Mouse (Mus musculus): ENCODE measurements around the gene Barx2. TPM values are rescaled to one million over a fixed set of nuclear protein-coding genes. Genes with fewer than 3 reads are reported as not detected.

Barx2 gene
- 0.69 and 0.71 TPM in 2 replicates for polyA plus RNA-seq (2015; fragmentation: Nextera tagmentation; extraction: Ambion mirVana)

DNA sequence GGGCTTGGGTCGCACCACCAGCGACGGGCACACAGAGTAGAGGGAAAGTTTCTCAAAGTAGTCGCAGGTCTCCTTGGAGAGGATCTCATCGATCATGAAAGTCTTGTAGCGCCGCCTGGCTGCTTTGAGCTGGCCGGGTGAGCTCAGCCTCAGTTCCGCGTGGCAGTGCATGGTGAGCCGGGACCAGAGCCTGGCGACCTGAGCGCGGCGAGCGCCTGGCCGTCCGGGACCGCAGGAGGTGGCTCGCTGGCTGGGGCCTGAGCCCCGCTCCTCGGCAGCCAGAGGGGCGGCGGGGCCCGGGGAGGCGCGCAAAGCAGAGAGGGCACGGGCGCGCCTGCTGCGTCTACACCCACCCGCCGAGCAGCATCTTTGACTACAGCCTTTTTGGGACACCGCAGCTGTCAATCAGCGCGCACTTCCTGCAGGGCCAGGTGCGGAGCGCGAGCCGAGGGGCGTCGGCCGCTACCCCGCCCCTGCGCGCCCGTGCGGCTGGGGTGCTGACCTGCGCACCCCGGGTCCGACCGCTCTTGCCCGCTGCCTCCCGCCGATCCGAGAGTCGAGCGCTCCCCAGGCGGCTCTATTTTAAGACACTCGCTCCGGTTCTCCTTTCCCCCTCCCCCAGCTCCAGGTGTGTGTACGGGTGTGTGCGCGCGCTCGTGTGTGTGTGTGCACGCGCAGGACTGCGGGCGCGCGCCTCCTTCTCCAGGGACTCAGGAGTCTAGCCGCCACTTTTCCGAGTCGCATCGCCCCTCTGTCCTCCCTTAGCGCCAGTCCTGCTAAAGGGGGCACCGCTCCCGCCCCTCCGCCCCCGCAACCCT lies at the start of gene Barx2:
Barx2 (minus strand) TSS at position 542 of the 818 bp plus-strand sequence.

Other genes starting within 250 kb of the Barx2 start
- 6.9 and 8.3 TPM in 2 replicates for gene Arhgap32, start 202.7 kb upstream of the Barx2 start, polyA plus RNA-seq (2015; fragmentation: Nextera tagmentation; extraction: Ambion mirVana)